Mouse (Mus musculus): Measurements from ENCODE around the gene Efna5. TPM values are rescaled to one million over a fixed set of nuclear protein-coding genes. Genes with fewer than 3 reads are reported as not detected.

Efna5 gene
- polyA plus RNA-seq, 1 experiment from 2014 or later: 24.5 TPM

GRCm38 (mm10) chr17:62565632-62566031, 315.5 kb downstream of the Efna5 start:
- ATAC-seq (ENCODE audit: insufficient number of reproducible peaks, low FRiP score): no peak
- Histone ChIP-seq H3K36me3 (no peaks in the 10 kb centered on the region), H3K27ac (ENCODE audit: poor library complexity, severe bottlenecking) (no peak overlapping the region), H3K9ac (no peak overlapping the region), H3K4me1 (replicated peaks) (peaks cover 4% of the 10 kb centered on the region), H3K9me3 (replicated peaks) (no peaks in the 10 kb centered on the region), H3K4me3 (no peak overlapping the region), H3K4me2 (no peak overlapping the region), H3K27me3 (replicated peaks) (no peaks in the 10 kb centered on the region)
- WGBS: 86% methylated on average over 1 of the region's 1 CpGs

- H3K4me2 ChIP-seq: no peak overlapping the region
- H3K36me3 ChIP-seq: no peaks in the 10 kb centered on the region
- H3K9me3 ChIP-seq (replicated peaks): no peaks in the 10 kb centered on the region
- 81% methylated on average over 7 of the region's 7 CpGs for WGBS
- ATAC-seq (ENCODE audit: insufficient number of reproducible peaks, low FRiP score): no peak
- H3K27ac ChIP-seq (ENCODE audit: poor library complexity, severe bottlenecking): no peak overlapping the region
- H3K9ac ChIP-seq: no peak overlapping the region
- no peak overlapping the region for H3K4me3 ChIP-seq
- no peaks in the 10 kb centered on the region for H3K4me1 ChIP-seq (replicated peaks)
- no peaks in the 10 kb centered on the region for H3K27me3 ChIP-seq (replicated peaks)
Measured at GRCm38 (mm10) chr17:62562439-62562838, 318.7 kb downstream of the Efna5 start.

- no peak overlapping the region for H3K4me3 ChIP-seq
- H3K9ac ChIP-seq: no peak overlapping the region
- no peaks in the 10 kb centered on the region for H3K9me3 ChIP-seq (replicated peaks)
- H3K27ac ChIP-seq (ENCODE audit: poor library complexity, severe bottlenecking): no peak overlapping the region
- H3K36me3 ChIP-seq: no peaks in the 10 kb centered on the region
- H3K27me3 ChIP-seq (replicated peaks): no peaks in the 10 kb centered on the region
- no peak overlapping the region for H3K4me2 ChIP-seq
- ATAC-seq (ENCODE audit: insufficient number of reproducible peaks, low FRiP score): no peak
- WGBS: 74% methylated on average over 6 of the region's 6 CpGs
- H3K4me1 ChIP-seq (replicated peaks): no peaks in the 10 kb centered on the region
Measured at GRCm38 (mm10) chr17:62557215-62557614, 323.9 kb downstream of the Efna5 start.

Measured in heart, embryonic 12.5 days (tissue).